Mouse (Mus musculus): Measurements from ENCODE around the gene Tmem206. TPM values are rescaled to one million over a fixed set of nuclear protein-coding genes. Genes with fewer than 3 reads are reported as not detected.

Tmem206 gene
- polyA plus RNA-seq, 1 experiment from 2014 or later: 21.0 TPM

- ATAC-seq (replicated peaks; ENCODE audit: low FRiP score, low TSS enrichment, low read depth): no peak
- peaks cover 20% of the 10 kb centered on the region for H3K36me3 ChIP-seq (ENCODE audit: control insufficient read depth, insufficient read depth, low read length)
- no peak for DNase-seq (ENCODE audit: low spot score)
- H3K4me2 ChIP-seq (ENCODE audit: low read length): no peak overlapping the region
- H3K27me3 ChIP-seq (replicated peaks; ENCODE audit: control insufficient read depth, insufficient read depth, low read length): no peaks in the 10 kb centered on the region
- H3K4me3 ChIP-seq (ENCODE audit: low read depth, low read length): no peak overlapping the region
- H3K27ac ChIP-seq (ENCODE audit: low read depth): no peak overlapping the region
- no peaks in the 10 kb centered on the region for H3K4me1 ChIP-seq (replicated peaks; ENCODE audit: control insufficient read depth, insufficient read depth, low read length)
- no peaks in the 10 kb centered on the region for H3K9me3 ChIP-seq (ENCODE audit: control insufficient read depth, low read length)
- H3K9ac ChIP-seq (ENCODE audit: low read length): no peak overlapping the region
Measured at GRCm38 (mm10) chr1:191369140-191369539, 43.4 kb downstream of the Tmem206 start.

DNA sequence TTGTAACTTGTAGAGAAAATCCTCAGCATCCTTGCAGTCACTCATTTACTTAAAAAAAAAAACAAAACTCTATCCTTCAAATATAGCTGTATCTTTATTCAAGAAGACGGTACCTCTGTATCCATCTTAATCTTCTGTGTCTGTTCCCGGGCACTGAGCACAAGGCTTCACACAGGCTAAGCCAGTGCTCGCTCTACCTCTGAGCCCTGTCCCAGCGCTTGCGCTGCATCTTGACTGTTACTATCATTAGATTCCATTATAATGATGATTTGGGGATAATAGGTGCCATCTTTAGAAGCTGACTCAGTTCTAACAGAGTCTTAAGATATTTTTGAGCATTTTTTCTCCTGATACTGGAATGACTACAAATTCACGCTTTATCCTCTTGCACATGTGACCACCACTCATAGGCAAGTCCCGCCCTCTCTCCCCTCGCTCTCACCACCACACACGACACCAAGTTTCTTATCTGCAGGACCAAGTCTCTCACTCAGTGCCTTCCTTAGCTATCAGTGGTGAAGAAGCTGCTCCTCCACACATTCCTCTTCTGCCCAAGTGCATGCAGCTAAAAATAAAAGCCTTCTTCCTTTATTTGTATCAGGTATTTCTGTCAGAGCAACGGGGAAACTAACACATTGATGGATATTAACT, 49.4 kb downstream of the Tmem206 start:
- Histone ChIP-seq H3K9ac (ENCODE audit: low read length) (no peak overlapping the region), H3K27ac (ENCODE audit: low read depth) (no peak overlapping the region), H3K9me3 (ENCODE audit: control insufficient read depth, low read length) (no peaks in the 10 kb centered on the region), H3K36me3 (ENCODE audit: control insufficient read depth, insufficient read depth, low read length) (peaks cover 9% of the 10 kb centered on the region), H3K4me2 (ENCODE audit: low read length) (no peak overlapping the region), H3K4me1 (replicated peaks; ENCODE audit: control insufficient read depth, insufficient read depth, low read length) (no peaks in the 10 kb centered on the region), H3K4me3 (ENCODE audit: low read depth, low read length) (no peak overlapping the region), H3K27me3 (replicated peaks; ENCODE audit: control insufficient read depth, insufficient read depth, low read length) (no peaks in the 10 kb centered on the region)
- WGBS: 89% methylated on average over 10 of the region's 10 CpGs
- ATAC-seq (replicated peaks; ENCODE audit: low FRiP score, low TSS enrichment, low read depth) (no peak), DNase-seq (ENCODE audit: low spot score) (no peak)

- Histone ChIP-seq H3K27ac (ENCODE audit: low read depth) (no peak overlapping the region), H3K4me1 (replicated peaks; ENCODE audit: control insufficient read depth, insufficient read depth, low read length) (no peaks in the 10 kb centered on the region), H3K4me2 (ENCODE audit: low read length) (no peak overlapping the region), H3K27me3 (replicated peaks; ENCODE audit: control insufficient read depth, insufficient read depth, low read length) (no peaks in the 10 kb centered on the region), H3K4me3 (ENCODE audit: low read depth, low read length) (no peak overlapping the region), H3K36me3 (ENCODE audit: control insufficient read depth, insufficient read depth, low read length) (peaks cover 9% of the 10 kb centered on the region), H3K9ac (ENCODE audit: low read length) (no peak overlapping the region), H3K9me3 (ENCODE audit: control insufficient read depth, low read length) (no peaks in the 10 kb centered on the region)
- WGBS: 88% methylated on average over 5 of the region's 5 CpGs
- peak; percentile 12 for DNase-seq (ENCODE audit: low spot score)
- no peak for ATAC-seq (replicated peaks; ENCODE audit: low FRiP score, low TSS enrichment, low read depth)
Measured at GRCm38 (mm10) chr1:191375644-191375998, 49.9 kb downstream of the Tmem206 start.

DNA sequence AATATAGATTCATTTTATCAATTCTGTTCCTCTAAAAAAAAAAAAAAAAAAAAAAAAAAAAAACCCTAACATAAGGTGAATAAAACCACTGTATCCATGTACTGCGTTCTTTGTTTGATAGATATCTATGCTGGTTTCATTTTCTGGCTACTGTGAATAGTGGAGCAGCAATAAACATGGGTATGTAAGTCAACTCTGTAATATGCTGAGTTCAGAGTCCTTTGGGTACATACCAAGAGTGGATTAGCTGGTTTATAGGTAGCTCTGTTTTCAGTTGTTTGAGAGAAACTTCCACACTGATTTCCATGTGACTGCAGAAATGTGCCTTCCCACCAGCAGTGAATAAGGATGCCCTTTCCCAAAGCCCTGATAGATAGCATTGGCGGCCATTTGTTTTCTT, 52.4 kb downstream of the Tmem206 start:
- no peaks in the 10 kb centered on the region for H3K36me3 ChIP-seq (ENCODE audit: control insufficient read depth, insufficient read depth, low read length)
- H3K9me3 ChIP-seq (ENCODE audit: control insufficient read depth, low read length): no peaks in the 10 kb centered on the region
- H3K4me1 ChIP-seq (replicated peaks; ENCODE audit: control insufficient read depth, insufficient read depth, low read length): no peaks in the 10 kb centered on the region
- H3K9ac ChIP-seq (ENCODE audit: low read length): no peak overlapping the region
- DNase-seq (ENCODE audit: low spot score) (no peak), ATAC-seq (replicated peaks; ENCODE audit: low FRiP score, low TSS enrichment, low read depth) (no peak)
- H3K4me3 ChIP-seq (ENCODE audit: low read depth, low read length): no peak overlapping the region
- WGBS: 89% methylated on average over 2 of the region's 2 CpGs
- no peak overlapping the region for H3K4me2 ChIP-seq (ENCODE audit: low read length)
- H3K27me3 ChIP-seq (replicated peaks; ENCODE audit: control insufficient read depth, insufficient read depth, low read length): no peaks in the 10 kb centered on the region
- H3K27ac ChIP-seq (ENCODE audit: low read depth): no peak overlapping the region

DNA sequence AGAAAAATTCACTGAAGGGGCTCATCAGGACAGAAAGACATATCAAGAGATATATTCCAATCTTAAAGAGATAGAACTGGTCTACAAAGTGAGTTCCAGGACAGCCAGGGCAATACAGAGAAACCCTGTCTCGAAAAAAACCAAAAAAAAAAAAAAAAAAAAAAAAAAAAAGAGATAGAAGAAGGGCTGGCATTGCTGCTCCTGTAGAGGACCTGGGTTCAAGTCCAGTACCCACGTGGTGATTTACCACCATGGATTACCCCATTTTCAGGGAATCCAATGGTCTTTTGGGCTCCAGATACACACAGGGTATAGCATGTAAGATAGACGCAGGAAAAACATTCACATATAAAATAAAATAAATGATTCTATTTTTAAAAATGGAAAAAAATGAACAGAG, 55.1 kb downstream of the Tmem206 start:
- Histone ChIP-seq H3K27me3 (replicated peaks; ENCODE audit: control insufficient read depth, insufficient read depth, low read length) (no peaks in the 10 kb centered on the region), H3K9ac (ENCODE audit: low read length) (no peak overlapping the region), H3K4me3 (ENCODE audit: low read depth, low read length) (no peak overlapping the region), H3K9me3 (ENCODE audit: control insufficient read depth, low read length) (no peaks in the 10 kb centered on the region), H3K4me2 (ENCODE audit: low read length) (no peak overlapping the region), H3K36me3 (ENCODE audit: control insufficient read depth, insufficient read depth, low read length) (no peaks in the 10 kb centered on the region), H3K27ac (ENCODE audit: low read depth) (no peak overlapping the region), H3K4me1 (replicated peaks; ENCODE audit: control insufficient read depth, insufficient read depth, low read length) (no peaks in the 10 kb centered on the region)
- ATAC-seq (replicated peaks; ENCODE audit: low FRiP score, low TSS enrichment, low read depth) (no peak), DNase-seq (ENCODE audit: low spot score) (no peak)
- WGBS: 96% methylated on average over 3 of the region's 3 CpGs

DNA sequence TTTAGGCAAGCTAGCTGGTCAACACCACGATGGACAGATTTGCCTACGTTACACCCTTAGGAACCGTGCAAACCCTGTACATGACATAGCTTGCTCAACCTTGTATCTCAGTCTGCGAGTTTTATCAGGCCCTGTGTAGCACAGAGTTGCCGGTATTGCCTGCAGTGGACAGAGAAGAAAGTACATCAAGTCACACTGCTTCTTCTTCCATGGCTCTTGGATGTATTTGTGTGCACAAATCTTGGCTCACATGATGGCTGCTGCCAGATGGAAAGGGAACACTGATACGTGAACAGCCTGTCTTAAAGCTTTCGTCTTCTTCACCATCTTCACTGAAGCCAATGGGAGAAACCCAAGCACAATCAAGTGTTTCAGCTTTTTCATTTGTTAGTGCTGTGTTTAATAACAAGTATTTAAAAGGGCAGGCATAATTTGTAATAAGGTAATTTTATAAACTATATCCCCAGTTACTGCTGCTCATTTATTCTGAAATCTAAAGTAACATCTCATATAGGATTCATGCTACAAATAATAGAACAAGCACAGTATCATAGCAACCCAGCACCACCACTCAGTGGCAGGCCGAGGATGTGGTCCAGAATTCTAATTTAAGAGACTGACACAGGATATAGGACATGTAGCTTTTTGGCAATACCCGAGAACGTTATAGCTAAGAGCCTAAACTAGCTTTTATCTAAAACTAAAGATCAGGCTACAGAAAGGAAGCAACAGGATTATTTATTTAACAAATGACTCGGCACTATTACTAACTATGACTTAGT, 56.4 kb downstream of the Tmem206 start:
- ATAC-seq (replicated peaks; ENCODE audit: low FRiP score, low TSS enrichment, low read depth) (no peak), DNase-seq (ENCODE audit: low spot score) (no peak)
- WGBS: 90% methylated on average over 11 of the region's 11 CpGs
- Histone ChIP-seq H3K27me3 (replicated peaks; ENCODE audit: control insufficient read depth, insufficient read depth, low read length) (no peaks in the 10 kb centered on the region), H3K36me3 (ENCODE audit: control insufficient read depth, insufficient read depth, low read length) (no peaks in the 10 kb centered on the region), H3K4me1 (replicated peaks; ENCODE audit: control insufficient read depth, insufficient read depth, low read length) (no peaks in the 10 kb centered on the region), H3K9ac (ENCODE audit: low read length) (no peak overlapping the region), H3K27ac (ENCODE audit: low read depth) (no peak overlapping the region), H3K4me2 (ENCODE audit: low read length) (no peak overlapping the region), H3K9me3 (ENCODE audit: control insufficient read depth, low read length) (no peaks in the 10 kb centered on the region), H3K4me3 (ENCODE audit: low read depth, low read length) (no peak overlapping the region)

- Histone ChIP-seq H3K4me3 (ENCODE audit: low read depth, low read length) (no peak overlapping the region), H3K27ac (ENCODE audit: low read depth) (no peak overlapping the region), H3K36me3 (ENCODE audit: control insufficient read depth, insufficient read depth, low read length) (no peaks in the 10 kb centered on the region), H3K4me2 (ENCODE audit: low read length) (no peak overlapping the region), H3K27me3 (replicated peaks; ENCODE audit: control insufficient read depth, insufficient read depth, low read length) (no peaks in the 10 kb centered on the region), H3K9me3 (ENCODE audit: control insufficient read depth, low read length) (no peaks in the 10 kb centered on the region), H3K9ac (ENCODE audit: low read length) (no peak overlapping the region), H3K4me1 (replicated peaks; ENCODE audit: control insufficient read depth, insufficient read depth, low read length) (no peaks in the 10 kb centered on the region)
- DNase-seq (ENCODE audit: low spot score): no peak
- ATAC-seq (replicated peaks; ENCODE audit: low FRiP score, low TSS enrichment, low read depth): no peak
- WGBS: 92% methylated on average over 10 of the region's 10 CpGs
Measured at GRCm38 (mm10) chr1:191384786-191385430, 59.2 kb downstream of the Tmem206 start.

- H3K36me3 ChIP-seq (ENCODE audit: control insufficient read depth, insufficient read depth, low read length): no peaks in the 10 kb centered on the region
- DNase-seq (ENCODE audit: low spot score) (peak; percentile 65), ATAC-seq (replicated peaks; ENCODE audit: low FRiP score, low TSS enrichment, low read depth) (0 out of 2 replicates have a peak, but pooled peaks have one; percentile 59)
- H3K27me3 ChIP-seq (replicated peaks; ENCODE audit: control insufficient read depth, insufficient read depth, low read length): no peaks in the 10 kb centered on the region
- no peaks in the 10 kb centered on the region for H3K9me3 ChIP-seq (ENCODE audit: control insufficient read depth, low read length)
- peaks cover 11% of the 10 kb centered on the region for H3K4me1 ChIP-seq (replicated peaks; ENCODE audit: control insufficient read depth, insufficient read depth, low read length)
- no peak overlapping the region for H3K9ac ChIP-seq (ENCODE audit: low read length)
- H3K4me3 ChIP-seq (ENCODE audit: low read depth, low read length): no peak overlapping the region
- no peak overlapping the region for H3K27ac ChIP-seq (ENCODE audit: low read depth)
- WGBS: 22% methylated on average over 3 of the region's 3 CpGs
- no peak overlapping the region for H3K4me2 ChIP-seq (ENCODE audit: low read length)
Measured at GRCm38 (mm10) chr1:191391311-191391710, 65.6 kb downstream of the Tmem206 start.
